Comparison of ENCODE assay signal across 8 mouse cellular contexts in the genomic region with DNA sequence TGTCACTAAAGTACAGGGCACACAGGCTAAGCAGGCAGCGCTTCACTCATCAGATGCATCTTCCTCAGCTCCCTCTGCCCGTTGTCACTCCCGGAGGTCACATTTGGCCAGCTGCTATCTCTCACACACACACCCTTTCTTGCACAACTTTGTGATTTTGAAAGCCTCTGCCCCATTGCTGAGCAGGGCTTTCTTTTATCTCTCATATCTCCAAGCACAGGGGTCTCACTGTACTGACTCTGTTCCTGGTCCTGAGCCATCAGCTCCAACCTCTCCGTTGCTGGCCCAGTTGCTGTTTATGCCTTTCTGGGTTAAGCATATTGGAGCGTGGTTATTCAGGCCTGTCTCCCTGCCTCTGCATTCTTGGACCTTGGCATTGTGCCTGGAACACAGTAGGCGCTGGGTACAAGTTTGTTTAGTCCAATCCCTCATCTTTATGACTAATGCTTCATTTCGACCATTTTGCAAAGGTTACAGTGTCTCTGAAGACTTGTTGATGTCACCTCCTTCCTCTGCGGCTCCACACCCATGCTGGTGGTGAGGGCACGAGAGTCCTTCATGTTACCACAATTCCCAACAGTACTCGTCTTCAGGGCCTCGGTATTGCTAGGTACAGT.
A peak's percentile ranks its signal among the peaks of the same experiment; 100 is the strongest.
DNase-seq lines count a peak whose midpoint lies in the region; ATAC-seq and TF ChIP-seq lines count a peak whose summit lies in the region.

No protein-coding gene starts in this region.

- H3K4me3 ChIP-seq in layer of hippocampus, adult 2 months: no peak overlapping the region
- H3K4me3 ChIP-seq in kidney, embryonic 16.5 days (ENCODE audit: low read length): no peak overlapping the region
- H3K4me3 ChIP-seq in forebrain, embryonic 16.5 days (replicated peaks; ENCODE audit: low read length): no peak overlapping the region

- H3K9me3 ChIP-seq in kidney, embryonic 16.5 days (ENCODE audit: low read length): no peaks in the 10 kb centered on the region
- H3K9me3 ChIP-seq in forebrain, embryonic 16.5 days (ENCODE audit: control insufficient read depth, low read length): no peaks in the 10 kb centered on the region

- DNase-seq in layer of hippocampus, adult 2 months (ENCODE audit: low spot score in 2 of 2): no peak
- no peak for DNase-seq in layer of hippocampus, postnatal 36 days
- peak; percentile 57 for DNase-seq in brain, adult 2 months (ENCODE audit: low read depth, low spot score)
- DNase-seq in natural killer cell, adult 2 months (ENCODE audit: low spot score in 2 of 2): peak; percentile 51 to 67
- DNase-seq in embryo, embryonic 10.5 days (ENCODE audit: low spot score): no peak
- no peak for DNase-seq in gastrocnemius, adult 8-10 months (ENCODE audit: low spot score in 2 of 2)

- H3K27me3 ChIP-seq in kidney, embryonic 16.5 days (ENCODE audit: insufficient read depth, low read length): no peaks in the 10 kb centered on the region
- no peaks in the 10 kb centered on the region for H3K27me3 ChIP-seq in forebrain, embryonic 16.5 days (replicated peaks; ENCODE audit: control insufficient read depth, insufficient read depth, low read length)

- H3K4me2 ChIP-seq in kidney, embryonic 16.5 days (replicated peaks; ENCODE audit: low read depth, low read length): no peak overlapping the region
- H3K4me2 ChIP-seq in forebrain, embryonic 16.5 days (ENCODE audit: low read length): no peak overlapping the region

- 61% methylated on average over 11 of the region's 11 CpGs for WGBS in kidney, embryonic 16.5 days
- 77% methylated on average over 11 of the region's 11 CpGs for WGBS in forebrain, embryonic 16.5 days

- H3K27ac ChIP-seq in layer of hippocampus, adult 2 months: peak overlapping the region; percentile 37; the same call in 1 of the 2 replicates
- H3K27ac ChIP-seq in kidney, embryonic 16.5 days (ENCODE audit: low read length): peak overlapping the region; percentile 35; the same call in 1 of the 2 replicates
- H3K27ac ChIP-seq in forebrain, embryonic 16.5 days (ENCODE audit: low read length): no peak overlapping the region

- ATAC-seq in kidney, embryonic 16.5 days (ENCODE audit: low FRiP score, low TSS enrichment): no peak
- ATAC-seq in forebrain, embryonic 16.5 days: no peak

- no peak overlapping the region for H3K9ac ChIP-seq in kidney, embryonic 16.5 days (replicated peaks; ENCODE audit: low read length)
- H3K9ac ChIP-seq in forebrain, embryonic 16.5 days (replicated peaks; ENCODE audit: low read depth, low read length): no peak overlapping the region

- TF ChIP-seq CTCF in layer of hippocampus, adult 2 months (conservative IDR thresholded peaks at IDR 0.05): no peak

- peaks cover 37% of the 10 kb centered on the region for H3K4me1 ChIP-seq in kidney, embryonic 16.5 days (ENCODE audit: insufficient read depth, low read length)
- peaks cover 27% of the 10 kb centered on the region for H3K4me1 ChIP-seq in forebrain, embryonic 16.5 days (replicated peaks; ENCODE audit: control insufficient read depth, insufficient read depth, low read length)

- no peaks in the 10 kb centered on the region for H3K36me3 ChIP-seq in kidney, embryonic 16.5 days (ENCODE audit: insufficient read depth, low read length)
- no peaks in the 10 kb centered on the region for H3K36me3 ChIP-seq in forebrain, embryonic 16.5 days (ENCODE audit: control insufficient read depth, insufficient read depth)

Comparison
In these comparisons a context has a peak if more than half of its experiments do, and no peak if none do; other contexts are left out.
1. DNase-seq: peak in brain, adult 2 months (single experiment) and natural killer cell, adult 2 months (2 of 2); none in layer of hippocampus, adult 2 months (0 of 2), layer of hippocampus, postnatal 36 days (0 of 2), embryo, embryonic 10.5 days (single experiment) and gastrocnemius, adult 8-10 months (0 of 2).